Mouse (Mus musculus): ENCODE data around the gene Gm5485.

GRCm38 (mm10) chr16:48402963-48403362 lies 9.3 kb downstream of the Gm5485 start:
- TF ChIP-seq POLR2A (IDR thresholded peaks at IDR 0.05; ENCODE audit: low read depth, low read length): no peak
- TF ChIP-seq CTCF (IDR thresholded peaks at IDR 0.05; ENCODE audit: extremely low read depth, insufficient read length, insufficient replicate concordance, low read depth, low read length): no peak
